Mouse (Mus musculus): Measurements from ENCODE around the gene Slc16a11. TPM values are rescaled to one million over a fixed set of nuclear protein-coding genes. Genes with fewer than 3 reads are reported as not detected.
A peak's percentile ranks its signal among the peaks of the same experiment; 100 is the strongest.
"Not testable (repeated sequence)": the region's sequence is repeated elsewhere in the genome, so short reads cannot be mapped to it uniquely, and the experiment has no call there.

Slc16a11 gene
- total RNA-seq (2021): 10 to 100 TPM; 16.8 to 26.8 TPM

DNA sequence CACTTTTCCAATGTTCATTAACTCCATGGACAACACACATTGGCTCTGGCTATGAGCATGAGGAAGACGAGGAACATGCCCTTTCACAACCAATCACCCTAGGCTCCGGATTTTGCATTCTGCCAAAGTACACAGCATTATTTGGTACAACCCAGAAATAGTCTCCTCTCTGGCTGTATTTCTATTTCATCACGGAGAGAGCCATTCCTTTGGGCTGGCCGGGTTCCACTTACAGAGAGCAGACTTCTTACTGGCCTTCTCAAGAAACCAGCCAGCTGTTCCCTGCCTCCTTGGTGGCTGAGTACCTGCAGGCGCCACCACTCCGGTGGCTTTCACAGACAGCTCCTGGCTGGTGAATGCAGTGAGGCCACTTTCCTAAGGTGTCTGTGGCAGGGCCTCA lies at the start of gene Slc16a11:
Slc16a11 (plus strand) TSS at position 330 of the 400 bp plus-strand sequence.
- intact Hi-C loops (cut with DNase I): loop anchor here (5.0 kb wide), 3 partner anchors 140 to 280 kb away; no protein-coding TSS in a partner anchor
- no peak for DNase-seq

GRCm38 (mm10) chr11:70165972-70166921 lies 46.3 kb upstream of the Slc16a11 start:
- intact Hi-C loops (cut with DNase I): no loop called here
- DNase-seq: no peak

DNA sequence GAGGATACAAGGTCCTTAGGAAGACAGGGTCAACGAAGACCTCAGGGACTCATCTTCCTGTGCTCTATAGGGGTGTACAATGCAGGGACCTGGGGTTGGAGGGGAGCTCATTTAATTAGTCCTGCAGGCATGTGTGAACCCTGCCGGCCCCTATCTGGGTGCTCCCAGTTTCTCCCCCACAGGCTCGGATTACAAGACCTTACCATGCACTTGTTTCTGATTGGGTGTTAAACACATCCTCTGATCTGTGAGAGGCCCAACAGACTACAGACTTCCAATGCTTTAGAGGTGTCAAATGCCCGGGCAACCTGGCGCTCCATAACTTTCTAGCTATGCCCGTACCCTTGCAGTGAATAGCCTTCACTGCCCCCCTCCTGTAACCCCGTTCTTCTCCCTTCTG lies 44.4 kb upstream of the Slc16a11 start:
- no peak for DNase-seq
- intact Hi-C loops (cut with DNase I): no loop called here

- intact Hi-C loops (cut with DNase I): not testable (repeated sequence)
- peak; percentile 42 for DNase-seq
These were observed 43.1 kb upstream of the Slc16a11 start for GRCm38 (mm10) chr11:70169471-70169870.

- intact Hi-C loops (cut with DNase I): no loop called here
- DNase-seq: peak; percentile 84
These were observed 42.3 kb upstream of the Slc16a11 start for GRCm38 (mm10) chr11:70170291-70170690.

DNA sequence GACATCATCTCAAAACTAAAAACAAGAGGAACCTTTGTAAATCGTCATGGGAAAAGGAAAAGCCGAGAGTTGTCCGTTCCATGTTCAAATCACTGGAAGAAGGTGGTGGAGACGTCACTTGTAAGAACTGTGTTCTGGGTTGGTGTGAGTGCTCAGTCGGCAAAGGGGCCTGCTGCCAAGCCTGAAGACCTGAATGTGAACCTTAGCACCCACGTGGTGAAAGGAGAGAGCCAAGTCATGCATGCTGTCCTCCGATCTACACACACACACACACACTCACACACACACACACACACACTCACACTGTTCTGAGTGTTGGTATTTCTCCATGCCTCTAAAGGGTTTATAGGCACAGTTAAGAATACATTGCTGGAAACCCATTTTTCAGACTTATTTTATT lies 41.4 kb upstream of the Slc16a11 start:
- DNase-seq: no peak
- intact Hi-C loops (cut with DNase I): no loop called here

GRCm38 (mm10) chr11:70171847-70172246 lies 40.7 kb upstream of the Slc16a11 start:
- intact Hi-C loops (cut with DNase I): no loop called here
- DNase-seq: no peak

GRCm38 (mm10) chr11:70172298-70172697 lies 40.3 kb upstream of the Slc16a11 start:
- peak; percentile 28 for DNase-seq
- intact Hi-C loops (cut with DNase I): no loop called here

GRCm38 (mm10) chr11:70174491-70174890 lies 38.1 kb upstream of the Slc16a11 start:
- no peak for DNase-seq
- intact Hi-C loops (cut with DNase I): no loop called here

DNA sequence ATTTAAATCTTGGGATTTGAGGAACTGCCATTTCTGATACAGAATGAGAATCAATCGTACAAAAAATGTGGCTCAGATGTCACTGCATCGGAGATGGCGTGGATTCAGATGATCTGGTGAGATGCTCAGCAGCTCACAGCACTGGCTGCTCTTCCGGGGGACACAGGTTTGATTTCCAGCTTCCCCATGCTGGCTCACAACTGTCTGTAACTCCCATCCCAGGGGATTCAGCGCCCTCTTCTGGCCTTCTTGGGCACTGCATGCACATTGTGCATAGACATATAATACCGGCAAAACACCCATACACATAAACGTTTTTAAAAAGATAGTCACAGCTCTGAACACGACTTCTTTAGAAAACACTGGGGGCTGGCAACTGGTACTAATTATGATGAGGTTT lies 34.9 kb upstream of the Slc16a11 start:
- intact Hi-C loops (cut with DNase I): no loop called here
- no peak for DNase-seq

- DNase-seq: peak; percentile 36
- intact Hi-C loops (cut with DNase I): no loop called here
These were observed 34.2 kb upstream of the Slc16a11 start for GRCm38 (mm10) chr11:70178311-70178710.

- DNase-seq: no peak
- intact Hi-C loops (cut with DNase I): no loop called here
These were observed 33.8 kb upstream of the Slc16a11 start for GRCm38 (mm10) chr11:70178756-70179155.

GRCm38 (mm10) chr11:70179401-70179800 lies 33.2 kb upstream of the Slc16a11 start:
- DNase-seq: peak; percentile 34
- intact Hi-C loops (cut with DNase I): no loop called here

GRCm38 (mm10) chr11:70180496-70180895 lies 32.1 kb upstream of the Slc16a11 start:
- intact Hi-C loops (cut with DNase I): loop anchor here (2.0 kb wide), 1 partner anchor 104 kb away; no protein-coding TSS in a partner anchor
- DNase-seq: no peak

DNA sequence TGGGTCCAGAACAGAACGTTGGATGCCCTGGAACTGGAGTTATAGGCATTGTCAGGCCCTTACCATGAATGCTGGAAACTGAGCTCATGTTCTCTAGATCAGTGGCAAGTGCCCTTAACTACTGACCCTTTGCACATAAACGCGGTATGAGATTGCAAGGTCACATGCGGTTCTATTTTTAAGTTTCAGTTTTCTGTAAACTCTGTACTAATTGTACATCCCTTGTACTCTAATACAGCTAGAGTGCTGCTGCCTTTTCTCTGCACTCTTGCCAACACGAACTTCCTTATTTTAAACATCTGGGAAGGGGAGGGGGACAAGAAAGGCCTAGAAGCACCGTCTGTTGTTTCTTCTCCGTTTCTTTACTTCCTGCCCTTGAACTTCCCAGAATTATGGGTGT lies 27.4 kb upstream of the Slc16a11 start:
- no peak for DNase-seq

DNA sequence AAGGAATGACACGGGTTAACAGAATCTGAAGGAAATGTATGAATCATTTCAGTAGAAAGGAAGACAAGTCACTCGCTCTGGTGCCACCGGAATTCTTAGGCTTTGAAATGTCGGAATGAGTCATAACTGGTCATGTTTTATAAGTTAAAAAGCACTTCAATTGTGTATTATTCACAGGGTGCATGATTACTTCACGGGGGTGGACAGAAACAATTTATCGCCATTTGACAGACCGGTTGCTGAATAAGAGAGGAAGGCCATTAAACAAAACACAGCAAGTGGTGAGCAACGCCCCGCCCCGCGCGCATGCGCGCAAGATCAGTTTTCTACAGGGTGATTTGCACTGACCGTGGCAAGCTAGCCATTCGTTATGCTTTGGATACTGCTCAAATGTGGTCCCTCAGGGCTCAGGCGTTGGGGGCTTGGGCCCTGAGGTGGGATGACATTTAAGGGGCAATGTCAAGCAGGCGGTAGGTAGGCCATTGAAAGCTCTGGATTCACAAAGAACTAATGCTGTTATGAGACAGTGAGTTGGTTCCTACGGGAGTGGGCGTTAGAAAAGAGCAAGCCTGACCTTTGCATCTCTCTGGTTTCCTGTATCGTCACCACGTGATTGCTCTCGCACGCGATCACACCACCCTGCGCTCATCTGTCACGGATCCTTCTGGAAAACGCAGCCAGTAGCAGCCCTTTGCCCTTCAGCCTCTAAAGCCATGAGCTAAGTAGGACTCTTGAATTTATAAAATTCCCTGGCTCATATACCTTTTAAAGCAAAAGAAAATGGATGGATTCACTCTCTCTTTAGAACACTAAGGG lies 23.0 kb upstream of the Slc16a11 start:
- intact Hi-C loops (cut with DNase I): no loop called here
- no peak for DNase-seq

More for the DNA sequence above, 27.4 kb upstream of the Slc16a11 start:
- intact Hi-C loops (cut with DNase I): no loop called here

GRCm38 (mm10) chr11:70191188-70191587 lies 21.4 kb upstream of the Slc16a11 start:
- no peak for DNase-seq

GRCm38 (mm10) chr11:70192157-70192556 lies 20.4 kb upstream of the Slc16a11 start:
- DNase-seq: no peak
- intact Hi-C loops (cut with DNase I): no loop called here

More at GRCm38 (mm10) chr11:70191188-70191587, 21.4 kb upstream of the Slc16a11 start:
- intact Hi-C loops (cut with DNase I): no loop called here

- no peak for DNase-seq
- intact Hi-C loops (cut with DNase I): no loop called here
These were observed 18.9 kb upstream of the Slc16a11 start for GRCm38 (mm10) chr11:70193354-70194285.

GRCm38 (mm10) chr11:70198332-70198731 lies 14.2 kb upstream of the Slc16a11 start:
- intact Hi-C loops (cut with DNase I): loop anchor here (5.0 kb wide), 1 partner anchor 126 kb away; no protein-coding TSS in a partner anchor
- DNase-seq: no peak

Measured in left cerebral cortex, postnatal 4 days (tissue).